Comparison of ENCODE assay signal across 26 mouse cellular contexts in genomic region chr17:25888837-25889236, GRCm38 (mm10). TPM values are rescaled to one million over a fixed set of nuclear protein-coding genes. Genes with fewer than 3 reads are reported as not detected.
DNase-seq lines count a peak whose midpoint lies in the region; ATAC-seq and TF ChIP-seq lines count a peak whose summit lies in the region.
"Had no signal": no experiment of that assay in that cellular context is flagged by ENCODE, and none has a peak within 500 bp of the region (broad histone marks: within the 10 kb centered on the region; RNA-seq: fewer than 3 reads in every experiment).

No protein-coding gene starts in this region.

- no peak for TF ChIP-seq POLR2A in testis, adult 2 months (IDR thresholded peaks at IDR 0.05; ENCODE audit: control insufficient read depth, low read depth, low read length)

- no peak for TF ChIP-seq CTCF in testis, adult 2 months (IDR thresholded peaks at IDR 0.05; ENCODE audit: control insufficient read depth, insufficient read depth, insufficient replicate concordance, low read depth, low read length)

- H3K4me1 ChIP-seq in forebrain, embryonic 15.5 days = no peaks in the 10 kb centered on the region
- H3K4me1 ChIP-seq in forebrain, embryonic 11.5 days (replicated peaks; ENCODE audit: control insufficient read depth, insufficient read depth, low read length) = no peaks in the 10 kb centered on the region
- H3K4me1 ChIP-seq in testis, adult 2 months (ENCODE audit: control insufficient read depth, insufficient read depth, low read length) = no peaks in the 10 kb centered on the region; the same call in 1 of the 2 replicates
- H3K4me1 ChIP-seq: embryonic facial prominence, embryonic 12.5 days; embryonic facial prominence, embryonic 15.5 days; heart, embryonic 13.5 days had no signal

- no peak for ATAC-seq in forebrain, embryonic 15.5 days (replicated peaks)
- no peak for ATAC-seq in forebrain, embryonic 11.5 days (replicated peaks; ENCODE audit: low FRiP score)
- ATAC-seq in frontal cortex, adult (ENCODE audit: low TSS enrichment) = peak; percentile 90; the same call in 1 of the 2 replicates
- ATAC-seq: activated CD4-positive, CD25-positive, alpha-beta regulatory T cell, adult 4 months; forebrain, embryonic 14.5 days; hindbrain, postnatal 0 days; inflammation-experienced regulatory T-cells, adult 6 months; intestine, embryonic 16.5 days had no signal

- H3K27me3 ChIP-seq in forebrain, embryonic 15.5 days = no peaks in the 10 kb centered on the region
- H3K27me3 ChIP-seq in forebrain, embryonic 11.5 days (ENCODE audit: control insufficient read depth, insufficient read depth, low read length) = no peaks in the 10 kb centered on the region
- H3K27me3 ChIP-seq in testis, adult 2 months (ENCODE audit: control insufficient read depth, insufficient read depth, low read length) = no peaks in the 10 kb centered on the region
- H3K27me3 ChIP-seq: embryonic facial prominence, embryonic 12.5 days; embryonic facial prominence, embryonic 15.5 days; heart, embryonic 13.5 days had no signal

- 75% methylated on average over 3 of the region's 3 CpGs for WGBS in forebrain, embryonic 15.5 days
- WGBS in forebrain, embryonic 11.5 days = 80% methylated on average over 3 of the region's 3 CpGs

- no peak overlapping the region for H3K4me3 ChIP-seq in forebrain, embryonic 15.5 days
- H3K4me3 ChIP-seq in forebrain, embryonic 11.5 days (ENCODE audit: low read depth, low read length) = no peak overlapping the region
- H3K4me3 ChIP-seq in testis, adult 2 months (ENCODE audit: control insufficient read depth, low read depth, low read length) = peak overlapping the region; percentile 56
- H3K4me3 ChIP-seq: embryonic facial prominence, embryonic 12.5 days; embryonic facial prominence, embryonic 15.5 days; heart, adult 2 months; heart, embryonic 10.5 days; heart, embryonic 13.5 days had no signal

- H3K36me3 ChIP-seq in forebrain, embryonic 15.5 days = peaks cover 22% of the 10 kb centered on the region
- no peaks in the 10 kb centered on the region; the same call in 1 of the 2 replicates for H3K36me3 ChIP-seq in forebrain, embryonic 11.5 days (ENCODE audit: control insufficient read depth, insufficient read depth, low read length)
- peaks cover 1% of the 10 kb centered on the region; the same call in 1 of the 2 replicates for H3K36me3 ChIP-seq in testis, adult 2 months (ENCODE audit: control insufficient read depth, insufficient read depth, low read length)

- DNase-seq in forebrain, embryonic 11.5 days (ENCODE audit: low spot score) = no peak
- no peak for DNase-seq in frontal cortex, postnatal 36 days (ENCODE audit: low spot score in 2 of 2)
- DNase-seq in testis, postnatal 10 days (ENCODE audit: low spot score) = no peak
- DNase-seq: adrenal gland, adult 8-10 months; adrenal gland, postnatal 25 days; cerebellum, adult 18-20 months; cerebellum, adult 9-11 months; cerebellum, postnatal 25 days; gastrocnemius, postnatal 10 days; gastrocnemius, postnatal 36 days; heart, adult 2 months; heart, postnatal 14 days; heart, postnatal 4 days had no signal

- no peak overlapping the region for H3K4me2 ChIP-seq in forebrain, embryonic 15.5 days (replicated peaks)
- H3K4me2 ChIP-seq in forebrain, embryonic 11.5 days (ENCODE audit: low read depth, low read length, severe bottlenecking) = no peak overlapping the region
- H3K4me2 ChIP-seq: embryonic facial prominence, embryonic 12.5 days; embryonic facial prominence, embryonic 15.5 days; heart, embryonic 13.5 days; hindbrain, embryonic 14.5 days had no signal

- peak overlapping the region; percentile 48; the same call in 1 of the 2 replicates for H3K27ac ChIP-seq in forebrain, embryonic 15.5 days (replicated peaks)
- H3K27ac ChIP-seq in forebrain, embryonic 11.5 days (ENCODE audit: low read depth, low read length) = no peak overlapping the region
- no peak overlapping the region for H3K27ac ChIP-seq in testis, adult 2 months (ENCODE audit: control insufficient read depth, insufficient read depth, low read depth, low read length)
- H3K27ac ChIP-seq: embryonic facial prominence, embryonic 12.5 days; embryonic facial prominence, embryonic 15.5 days; heart, adult 2 months; heart, embryonic 10.5 days; heart, embryonic 13.5 days; hindbrain, embryonic 14.5 days; hindbrain, postnatal 0 days had no signal

- no peaks in the 10 kb centered on the region for H3K9me3 ChIP-seq in forebrain, embryonic 15.5 days
- H3K9me3 ChIP-seq in forebrain, embryonic 11.5 days (ENCODE audit: control insufficient read depth, low read length) = no peaks in the 10 kb centered on the region
- H3K9me3 ChIP-seq: embryonic facial prominence, embryonic 12.5 days; embryonic facial prominence, embryonic 15.5 days; heart, embryonic 10.5 days; heart, embryonic 13.5 days had no signal

- H3K9ac ChIP-seq in forebrain, embryonic 15.5 days (replicated peaks) = no peak overlapping the region
- H3K9ac ChIP-seq in forebrain, embryonic 11.5 days (ENCODE audit: low read length) = no peak overlapping the region
- H3K9ac ChIP-seq: embryonic facial prominence, embryonic 12.5 days; embryonic facial prominence, embryonic 15.5 days; heart, embryonic 13.5 days; hindbrain, embryonic 14.5 days had no signal

RNA-seq across cellular contexts. Expression of gene Wfikkn1, which starts 8.2 kb away (rescaled TPM):
- 0.55 and 0.60 TPM in 2 replicates for polyA plus RNA-seq in forebrain, embryonic 15.5 days (2015; fragmentation: Nextera tagmentation; extraction: Ambion mirVana)
- polyA plus RNA-seq in forebrain, embryonic 11.5 days (2014; fragmentation: Nextera tagmentation; extraction: Ambion mirVana) = 0.72 and 1.1 TPM in 2 replicates
- polyA plus RNA-seq in testis, adult 2 months (2012; rRNA removed) = 0.96 and 0.98 TPM in 2 replicates

RNA-seq across cellular contexts. Expression of gene Mettl26, which starts 14.0 kb away (rescaled TPM):
- 61.8 and 62.0 TPM in 2 replicates for polyA plus RNA-seq in forebrain, embryonic 15.5 days (2015; fragmentation: Nextera tagmentation; extraction: Ambion mirVana)
- polyA plus RNA-seq in forebrain, embryonic 11.5 days (2014; fragmentation: Nextera tagmentation; extraction: Ambion mirVana) = 63.2 and 65.2 TPM in 2 replicates
- 49.8 and 56.2 TPM in 2 replicates for polyA plus RNA-seq in testis, adult 2 months (2012; rRNA removed)

RNA-seq across cellular contexts. Expression of gene Mcrip2, which starts 20.3 kb away (rescaled TPM):
- polyA plus RNA-seq in forebrain, embryonic 15.5 days (2015; fragmentation: Nextera tagmentation; extraction: Ambion mirVana) = 14.4 and 16.7 TPM in 2 replicates
- polyA plus RNA-seq in forebrain, embryonic 11.5 days (2014; fragmentation: Nextera tagmentation; extraction: Ambion mirVana) = 8.9 and 13.1 TPM in 2 replicates
- polyA plus RNA-seq in testis, adult 2 months (2012; rRNA removed) = 28.2 and 28.8 TPM in 2 replicates

RNA-seq across cellular contexts. Expression of gene Wdr90, which starts 27.5 kb away (rescaled TPM):
- polyA plus RNA-seq in forebrain, embryonic 15.5 days (2015; fragmentation: Nextera tagmentation; extraction: Ambion mirVana) = 18.8 and 24.8 TPM in 2 replicates
- 41.3 and 46.3 TPM in 2 replicates for polyA plus RNA-seq in forebrain, embryonic 11.5 days (2014; fragmentation: Nextera tagmentation; extraction: Ambion mirVana)
- polyA plus RNA-seq in testis, adult 2 months (2012; rRNA removed) = 49.9 and 54.9 TPM in 2 replicates

RNA-seq across cellular contexts. Expression of gene Rab40c, which starts 30.7 kb away (rescaled TPM):
- polyA plus RNA-seq in forebrain, embryonic 15.5 days (2015; fragmentation: Nextera tagmentation; extraction: Ambion mirVana) = 50.8 and 52.6 TPM in 2 replicates
- 20.1 and 21.6 TPM in 2 replicates for polyA plus RNA-seq in forebrain, embryonic 11.5 days (2014; fragmentation: Nextera tagmentation; extraction: Ambion mirVana)
- 30.2 and 31.9 TPM in 2 replicates for polyA plus RNA-seq in testis, adult 2 months (2012; rRNA removed)
